Mouse (Mus musculus): ENCODE data around the gene Fbh1. TPM values are rescaled to one million over a fixed set of nuclear protein-coding genes. Genes with fewer than 3 reads are reported as not detected.

Gene Fbh1
- polyA plus RNA-seq, 1 experiment from 2014 or later: 125 TPM

DNA sequence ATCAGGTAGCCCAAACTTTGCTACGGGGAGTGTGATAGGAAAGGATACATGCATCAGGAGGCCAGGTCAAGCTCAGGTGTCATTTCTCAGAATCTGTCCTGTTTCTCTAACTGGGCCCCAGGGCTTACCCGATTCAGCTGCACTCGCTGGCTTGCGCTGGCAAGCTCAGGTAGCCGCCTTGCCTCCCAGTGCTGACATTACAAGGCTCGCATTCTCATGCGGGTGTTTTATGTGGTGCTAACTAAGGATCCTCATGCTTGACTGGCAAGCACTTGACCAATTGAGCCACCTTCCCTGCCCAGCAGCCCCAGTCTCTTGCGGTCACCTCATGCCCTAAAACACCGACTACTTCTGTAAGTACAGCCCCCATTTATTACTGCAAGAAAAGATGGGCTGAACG is 3.0 kb downstream of the Fbh1 start:
- Histone ChIP-seq H3K27me3 (ENCODE audit: control insufficient read depth, insufficient read depth, low read length) (no peaks in the 10 kb centered on the region), H3K9me3 (ENCODE audit: control insufficient read depth, low read length) (no peaks in the 10 kb centered on the region), H3K9ac (replicated peaks; ENCODE audit: low read depth, low read length) (no peak overlapping the region), H3K36me3 (ENCODE audit: control insufficient read depth, insufficient read depth, low read length) (no peaks in the 10 kb centered on the region), H3K27ac (ENCODE audit: low read depth, low read length) (no peak overlapping the region), H3K4me3 (ENCODE audit: low read depth, low read length) (no peak overlapping the region), H3K4me2 (ENCODE audit: low read depth, low read length) (no peak overlapping the region), H3K4me1 (ENCODE audit: control insufficient read depth, insufficient read depth, low read length) (peaks cover 14% of the 10 kb centered on the region)
- WGBS: 84% methylated on average over 10 of the region's 10 CpGs
- ATAC-seq (ENCODE audit: low read depth): no peak

DNA sequence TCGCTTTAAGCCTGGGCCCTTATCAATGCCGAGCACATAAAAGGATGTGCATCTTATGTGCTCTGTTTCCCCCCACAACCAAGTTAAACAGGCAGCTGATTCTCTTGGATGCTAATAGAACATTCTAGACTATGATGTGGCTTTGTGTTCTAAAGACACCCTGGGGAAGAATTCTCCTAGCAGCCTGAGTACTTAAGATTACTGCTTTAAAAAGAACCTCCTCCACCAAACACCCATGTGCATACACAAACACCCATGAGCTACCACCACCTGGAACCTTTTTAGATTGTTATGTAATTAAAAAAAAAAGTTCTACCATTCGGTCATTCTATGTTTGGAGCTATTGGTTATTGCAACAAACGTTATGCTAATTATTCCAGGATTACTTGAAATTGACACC is 5.0 kb downstream of the Fbh1 start:
- Histone ChIP-seq H3K4me3 (ENCODE audit: low read depth, low read length) (no peak overlapping the region), H3K9me3 (ENCODE audit: control insufficient read depth, low read length) (no peaks in the 10 kb centered on the region), H3K27me3 (ENCODE audit: control insufficient read depth, insufficient read depth, low read length) (no peaks in the 10 kb centered on the region), H3K9ac (replicated peaks; ENCODE audit: low read depth, low read length) (no peak overlapping the region), H3K27ac (ENCODE audit: low read depth, low read length) (no peak overlapping the region), H3K4me2 (ENCODE audit: low read depth, low read length) (no peak overlapping the region), H3K36me3 (ENCODE audit: control insufficient read depth, insufficient read depth, low read length) (peaks cover 5% of the 10 kb centered on the region; the same call in 1 of the 2 replicates), H3K4me1 (ENCODE audit: control insufficient read depth, insufficient read depth, low read length) (peaks cover 7% of the 10 kb centered on the region)
- WGBS: 90% methylated on average over 4 of the region's 4 CpGs
- ATAC-seq (ENCODE audit: low read depth): no peak

DNA sequence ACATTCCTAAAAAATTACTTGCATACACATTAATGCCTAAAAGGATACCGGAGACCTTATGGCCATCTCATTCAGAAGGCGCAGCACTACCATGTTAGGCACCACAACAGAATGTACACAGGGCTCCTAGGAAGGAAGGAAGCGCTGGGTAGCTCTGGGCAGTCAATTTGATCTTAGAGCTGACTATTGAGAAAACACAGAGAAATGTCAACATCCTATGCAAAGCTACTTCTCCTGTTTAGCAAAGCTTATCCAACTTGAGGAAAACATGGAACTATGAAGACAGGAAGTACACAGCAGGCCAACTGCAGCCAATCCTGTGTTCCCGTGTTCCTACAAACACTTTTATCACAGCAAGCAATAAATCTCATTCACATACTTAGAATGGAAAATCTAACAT is 5.7 kb downstream of the Fbh1 start:
- H3K27ac ChIP-seq (ENCODE audit: low read depth, low read length): no peak overlapping the region
- H3K27me3 ChIP-seq (ENCODE audit: control insufficient read depth, insufficient read depth, low read length): no peaks in the 10 kb centered on the region
- H3K4me1 ChIP-seq (ENCODE audit: control insufficient read depth, insufficient read depth, low read length): peaks cover 7% of the 10 kb centered on the region
- no peak overlapping the region for H3K4me2 ChIP-seq (ENCODE audit: low read depth, low read length)
- WGBS: 88% methylated on average over 4 of the region's 4 CpGs
- no peak overlapping the region for H3K9ac ChIP-seq (replicated peaks; ENCODE audit: low read depth, low read length)
- H3K4me3 ChIP-seq (ENCODE audit: low read depth, low read length): no peak overlapping the region
- peaks cover 12% of the 10 kb centered on the region for H3K36me3 ChIP-seq (ENCODE audit: control insufficient read depth, insufficient read depth, low read length)
- ATAC-seq (ENCODE audit: low read depth): no peak
- H3K9me3 ChIP-seq (ENCODE audit: control insufficient read depth, low read length): no peaks in the 10 kb centered on the region

DNA sequence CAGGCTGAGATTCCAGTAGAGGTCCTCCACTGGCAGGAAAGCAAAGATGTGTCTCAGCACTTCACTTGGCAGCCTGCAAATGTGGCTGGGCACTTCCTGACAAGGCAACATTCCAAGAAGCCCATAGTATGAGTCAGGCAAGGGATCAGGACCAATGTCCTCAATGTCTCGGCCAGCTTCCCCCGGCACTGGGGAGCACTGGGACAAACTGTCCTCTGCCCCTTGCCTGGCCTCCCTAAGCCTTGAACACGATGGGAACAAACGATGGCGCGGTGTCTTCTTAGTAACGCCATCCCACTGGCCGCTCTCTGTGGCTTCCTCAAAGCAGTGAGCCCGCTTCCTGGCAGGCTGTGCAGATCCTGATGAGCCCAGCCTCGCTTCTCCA is 10.2 kb downstream of the Fbh1 start:
- no peak for ATAC-seq (ENCODE audit: low read depth)

DNA sequence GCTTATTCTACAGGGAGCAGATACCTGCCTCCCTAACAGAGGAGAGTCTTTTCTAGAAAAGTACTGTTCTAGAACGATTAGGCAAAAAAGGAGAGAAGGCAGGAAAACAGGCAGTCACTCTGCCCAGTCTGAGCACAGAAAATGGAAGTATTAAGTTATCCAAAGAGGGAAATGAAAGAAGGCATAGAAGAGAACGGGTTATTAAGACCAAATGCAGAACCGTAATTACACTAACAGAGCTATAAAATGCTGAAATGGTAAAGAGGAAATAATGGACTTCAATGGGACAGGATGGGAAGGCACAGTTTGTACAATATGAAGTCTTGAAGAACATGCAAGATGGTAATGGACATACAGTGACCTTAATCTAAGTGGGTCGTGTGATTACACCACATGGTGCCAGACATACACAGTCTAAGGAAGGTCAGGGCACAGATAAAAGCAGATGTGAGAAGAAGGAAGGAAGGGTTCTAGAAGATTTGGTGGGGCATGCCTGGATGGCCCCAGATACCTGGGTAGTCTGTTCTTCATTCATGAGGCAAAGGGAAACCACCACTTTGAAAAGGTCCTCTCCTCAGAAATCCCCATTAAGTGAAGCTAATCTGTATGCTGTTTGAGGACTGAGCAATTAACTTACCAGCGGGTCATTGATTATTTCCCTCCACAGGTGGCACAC is 10.8 kb downstream of the Fbh1 start:
- Histone ChIP-seq H3K4me3 (ENCODE audit: low read depth, low read length) (no peak overlapping the region), H3K4me2 (ENCODE audit: low read depth, low read length) (no peak overlapping the region), H3K27ac (ENCODE audit: low read depth, low read length) (no peak overlapping the region), H3K36me3 (ENCODE audit: control insufficient read depth, insufficient read depth, low read length) (peaks cover 56% of the 10 kb centered on the region), H3K27me3 (ENCODE audit: control insufficient read depth, insufficient read depth, low read length) (no peaks in the 10 kb centered on the region), H3K9me3 (ENCODE audit: control insufficient read depth, low read length) (no peaks in the 10 kb centered on the region), H3K9ac (replicated peaks; ENCODE audit: low read depth, low read length) (no peak overlapping the region), H3K4me1 (ENCODE audit: control insufficient read depth, insufficient read depth, low read length) (no peaks in the 10 kb centered on the region)
- no peak for ATAC-seq (ENCODE audit: low read depth)
- WGBS: 81% methylated on average over 5 of the region's 5 CpGs

More for the DNA sequence above, 10.2 kb downstream of the Fbh1 start:
- Histone ChIP-seq H3K27ac (ENCODE audit: low read depth, low read length) (no peak overlapping the region), H3K36me3 (ENCODE audit: control insufficient read depth, insufficient read depth, low read length) (peaks cover 50% of the 10 kb centered on the region), H3K4me3 (ENCODE audit: low read depth, low read length) (no peak overlapping the region), H3K9me3 (ENCODE audit: control insufficient read depth, low read length) (no peaks in the 10 kb centered on the region), H3K9ac (replicated peaks; ENCODE audit: low read depth, low read length) (no peak overlapping the region), H3K4me2 (ENCODE audit: low read depth, low read length) (no peak overlapping the region), H3K4me1 (ENCODE audit: control insufficient read depth, insufficient read depth, low read length) (no peaks in the 10 kb centered on the region), H3K27me3 (ENCODE audit: control insufficient read depth, insufficient read depth, low read length) (no peaks in the 10 kb centered on the region)
- whole genome bisulfite sequencing: 90% methylated on average over 10 of the region's 10 CpGs

DNA sequence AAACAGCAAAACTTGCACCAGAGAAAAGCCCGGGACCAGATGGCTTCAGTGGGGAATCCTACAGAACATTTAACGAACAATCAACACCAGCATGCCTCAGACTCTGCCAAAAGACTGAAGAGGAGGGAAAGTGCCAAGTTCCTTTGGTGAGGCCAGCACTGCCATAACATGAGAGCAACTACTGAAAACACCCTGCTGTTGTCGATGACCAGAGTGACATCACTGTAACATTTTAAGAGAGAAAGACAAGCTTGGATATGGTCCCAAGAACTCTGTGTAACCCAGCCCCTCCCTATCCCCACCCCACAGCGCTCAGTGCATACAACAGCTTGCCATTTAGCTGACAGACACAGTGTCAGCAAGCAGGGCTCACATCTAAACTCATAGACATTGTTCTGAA is 11.7 kb downstream of the Fbh1 start:
- Histone ChIP-seq H3K9me3 (ENCODE audit: control insufficient read depth, low read length) (no peaks in the 10 kb centered on the region), H3K9ac (replicated peaks; ENCODE audit: low read depth, low read length) (no peak overlapping the region), H3K36me3 (ENCODE audit: control insufficient read depth, insufficient read depth, low read length) (peaks cover 64% of the 10 kb centered on the region), H3K4me2 (ENCODE audit: low read depth, low read length) (no peak overlapping the region), H3K4me1 (ENCODE audit: control insufficient read depth, insufficient read depth, low read length) (no peaks in the 10 kb centered on the region), H3K4me3 (ENCODE audit: low read depth, low read length) (no peak overlapping the region), H3K27ac (ENCODE audit: low read depth, low read length) (no peak overlapping the region), H3K27me3 (ENCODE audit: control insufficient read depth, insufficient read depth, low read length) (no peaks in the 10 kb centered on the region)
- WGBS: 78% methylated on average over 4 of the region's 4 CpGs
- ATAC-seq (ENCODE audit: low read depth): no peak; the same call in 1 of the 2 replicates

DNA sequence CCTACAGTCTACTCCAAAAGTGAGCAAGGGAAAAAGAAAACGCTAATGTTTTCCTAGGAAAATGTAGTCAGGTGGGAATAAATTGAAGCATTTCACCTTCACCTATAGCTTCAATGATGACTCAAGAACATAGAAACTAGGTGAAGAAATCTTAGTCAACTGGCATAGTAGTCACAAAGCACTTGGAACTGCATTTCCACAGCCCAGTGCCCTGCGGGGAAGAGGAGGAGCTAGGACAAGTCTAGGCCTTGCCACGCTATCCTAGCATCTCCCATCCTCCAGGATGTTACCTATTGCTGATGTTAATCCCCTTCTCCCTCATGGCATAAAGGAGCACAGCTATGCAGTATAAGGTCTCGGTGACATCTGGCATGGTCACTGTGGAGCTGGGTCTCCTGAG is 14.8 kb downstream of the Fbh1 start:
- no peak for ATAC-seq (ENCODE audit: low read depth)
- Histone ChIP-seq H3K36me3 (ENCODE audit: control insufficient read depth, insufficient read depth, low read length) (peaks cover 91% of the 10 kb centered on the region), H3K9me3 (ENCODE audit: control insufficient read depth, low read length) (no peaks in the 10 kb centered on the region), H3K4me2 (ENCODE audit: low read depth, low read length) (no peak overlapping the region), H3K4me3 (ENCODE audit: low read depth, low read length) (no peak overlapping the region), H3K9ac (replicated peaks; ENCODE audit: low read depth, low read length) (no peak overlapping the region), H3K27ac (ENCODE audit: low read depth, low read length) (no peak overlapping the region), H3K27me3 (ENCODE audit: control insufficient read depth, insufficient read depth, low read length) (no peaks in the 10 kb centered on the region), H3K4me1 (ENCODE audit: control insufficient read depth, insufficient read depth, low read length) (no peaks in the 10 kb centered on the region)
- 95% methylated on average over 4 of the region's 4 CpGs for WGBS

DNA sequence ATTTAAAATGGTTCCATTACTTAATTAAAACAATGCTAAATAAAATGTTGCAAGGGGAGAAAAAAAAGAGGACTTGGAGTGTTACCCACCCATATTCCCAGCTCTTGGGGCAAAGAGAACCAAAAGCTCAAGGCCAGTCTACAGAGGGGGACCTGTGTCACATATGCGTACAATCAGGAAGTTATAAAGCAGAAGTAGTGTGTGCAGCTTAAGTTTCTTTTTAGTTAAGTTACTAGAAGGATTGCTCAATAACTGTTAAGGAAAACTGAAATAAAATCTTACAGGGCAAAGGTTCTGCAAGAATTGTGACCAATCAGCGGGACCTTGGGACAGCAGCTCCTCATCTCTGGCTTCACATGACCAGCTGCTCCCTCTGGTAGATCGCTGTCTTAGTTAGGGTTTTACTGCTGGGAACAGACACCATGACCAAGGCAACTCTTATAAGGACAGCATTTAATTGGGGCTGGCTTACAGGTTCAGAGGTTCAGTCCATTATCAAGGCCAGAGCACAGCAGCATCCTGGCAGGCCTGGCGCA is 37.8 kb downstream of the Fbh1 start:
- Histone ChIP-seq H3K27ac (ENCODE audit: low read depth, low read length) (no peak overlapping the region), H3K4me1 (ENCODE audit: control insufficient read depth, insufficient read depth, low read length) (no peaks in the 10 kb centered on the region), H3K36me3 (ENCODE audit: control insufficient read depth, insufficient read depth, low read length) (peaks cover 36% of the 10 kb centered on the region), H3K9ac (replicated peaks; ENCODE audit: low read depth, low read length) (no peak overlapping the region), H3K4me2 (ENCODE audit: low read depth, low read length) (no peak overlapping the region), H3K27me3 (ENCODE audit: control insufficient read depth, insufficient read depth, low read length) (no peaks in the 10 kb centered on the region), H3K9me3 (ENCODE audit: control insufficient read depth, low read length) (no peaks in the 10 kb centered on the region), H3K4me3 (ENCODE audit: low read depth, low read length) (no peak overlapping the region)
- no peak for ATAC-seq (ENCODE audit: low read depth)
- WGBS: 94% methylated on average over 4 of the region's 4 CpGs

DNA sequence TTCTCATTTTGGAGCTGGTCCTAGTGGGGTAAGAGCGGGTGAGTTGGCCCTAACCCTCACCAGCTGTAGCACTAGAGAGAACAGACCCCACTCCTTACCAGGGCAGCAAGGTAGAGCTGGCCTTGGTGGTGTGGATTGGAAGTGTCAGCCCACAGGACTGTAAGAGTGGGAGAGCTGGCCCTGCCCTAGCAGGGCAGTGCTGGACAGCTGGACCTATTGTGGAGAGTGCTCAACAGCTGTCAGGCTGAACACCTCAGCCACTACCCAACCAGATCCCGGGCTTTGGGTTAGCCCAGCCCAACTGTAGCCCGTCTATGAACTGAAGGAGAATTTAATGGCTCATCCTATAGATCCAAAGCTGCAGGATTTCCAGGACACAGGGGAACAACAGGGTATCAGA is 38.6 kb downstream of the Fbh1 start:
- 88% methylated on average over 3 of the region's 3 CpGs for WGBS
- peak; percentile 48; the same call in 1 of the 2 replicates for ATAC-seq (ENCODE audit: low read depth)
- Histone ChIP-seq H3K4me2 (ENCODE audit: low read depth, low read length) (no peak overlapping the region), H3K27me3 (ENCODE audit: control insufficient read depth, insufficient read depth, low read length) (no peaks in the 10 kb centered on the region), H3K4me1 (ENCODE audit: control insufficient read depth, insufficient read depth, low read length) (no peaks in the 10 kb centered on the region), H3K27ac (ENCODE audit: low read depth, low read length) (no peak overlapping the region), H3K4me3 (ENCODE audit: low read depth, low read length) (no peak overlapping the region), H3K9ac (replicated peaks; ENCODE audit: low read depth, low read length) (no peak overlapping the region), H3K36me3 (ENCODE audit: control insufficient read depth, insufficient read depth, low read length) (peaks cover 33% of the 10 kb centered on the region), H3K9me3 (ENCODE audit: control insufficient read depth, low read length) (no peaks in the 10 kb centered on the region)
